Mouse (Mus musculus) forebrain, embryonic 12.5 days (tissue): ENCODE results near the gene Vps33a. TPM values are rescaled to one million over a fixed set of nuclear protein-coding genes. Genes with fewer than 3 reads are reported as not detected.
"Not testable (repeated sequence)": the region's sequence is repeated elsewhere in the genome, so short reads cannot be mapped to it uniquely, and the experiment has no call there.

Source experiments
- ATAC-seq: fragments of 200-750 bp; cut with Nextera tagmentation; 2 replicates; pipeline ENCODE4 v1.8.0; 2017; ENCODE audit warnings: moderate TSS enrichment; ENCODE audit not compliant: low FRiP score
- H3K27ac ChIP-seq: fragments of 300-500 bp; sonication (generic); 2 replicates; pipeline ENCODE4 v1.5.1; 2016; ENCODE audit warnings: mild to moderate bottlenecking
- H3K27me3 ChIP-seq: fragments of 300-500 bp; sonication (generic); 2 replicates; pipeline ENCODE4 v1.6.1; 2016; ENCODE audit warnings: mild to moderate bottlenecking
- H3K36me3 ChIP-seq: fragments of 300-500 bp; sonication (generic); replicated peaks from 2 replicates; pipeline ENCODE4 v1.6.1; 2016; ENCODE audit warnings: mild to moderate bottlenecking
- H3K4me1 ChIP-seq: fragments of 300-500 bp; sonication (generic); 2 replicates; pipeline ENCODE4 v1.6.1; 2016
- H3K4me2 ChIP-seq: fragments of 300-500 bp; sonication (generic); 2 replicates; pipeline ENCODE4 v1.6.1; 2016; ENCODE audit warnings: mild to moderate bottlenecking, moderate library complexity
- H3K4me3 ChIP-seq: fragments of 300-500 bp; sonication (generic); replicated peaks from 2 replicates; pipeline ENCODE4 v1.5.1; 2016; ENCODE audit warnings: mild to moderate bottlenecking
- H3K9ac ChIP-seq: fragments of 300-500 bp; sonication (generic); 2 replicates; pipeline ENCODE4 v1.6.1; 2016; ENCODE audit warnings: mild to moderate bottlenecking
- H3K9me3 ChIP-seq: fragments of 300-500 bp; sonication (generic); 2 replicates; pipeline ENCODE4 v1.6.1; 2016
- WGBS: fragments of 180-500 bp; shearing (Covaris S2); methylation state at CpG from one replicate; pipeline ENCODE4 v1.1.7; 2016; 5-methylcytosine and 5-hydroxymethylcytosine counted together
- polyA plus RNA-seq: library from polyadenylated mRNA; unstranded; fragments of >200 nt; fragmentation: Nextera tagmentation; extraction: Ambion mirVana; gene quantifications from 2 replicates; pipeline ENCODE4 v1.2.1, GENCODE M21; 2016

Vps33a gene
- polyA plus RNA-seq, 1 experiment from 2014 or later = 35.8 TPM

DNA sequence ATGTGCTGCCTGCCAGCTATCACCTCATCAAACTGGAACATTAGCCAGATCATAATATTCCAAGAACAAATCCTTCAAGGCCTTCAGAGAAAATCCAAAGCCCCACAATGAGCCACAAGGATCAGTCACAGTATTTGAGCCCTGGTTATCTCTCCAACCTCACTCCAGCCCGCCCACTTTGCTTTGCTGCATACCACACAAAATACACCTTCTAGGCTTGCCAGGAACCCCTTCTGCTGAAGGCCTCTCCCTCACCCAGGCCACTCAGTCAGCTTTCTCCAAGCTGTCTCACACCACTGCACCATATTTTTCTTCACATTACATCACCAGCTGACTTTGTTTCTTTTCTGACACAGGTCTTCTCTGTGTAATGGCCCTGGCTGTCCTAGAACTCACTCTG, 50.7 kb downstream of the Vps33a start:
- ATAC-seq = no peak
- Histone ChIP-seq H3K27ac (no peak overlapping the region), H3K4me3 (no peak overlapping the region), H3K4me2 (no peak overlapping the region), H3K9ac (no peak overlapping the region), H3K36me3 (peaks cover 29% of the 10 kb centered on the region), H3K4me1 (peaks cover 32% of the 10 kb centered on the region), H3K27me3 (no peaks in the 10 kb centered on the region), H3K9me3 (no peaks in the 10 kb centered on the region)
- WGBS = 74% methylated on average over 1 of the region's 1 CpGs

DNA sequence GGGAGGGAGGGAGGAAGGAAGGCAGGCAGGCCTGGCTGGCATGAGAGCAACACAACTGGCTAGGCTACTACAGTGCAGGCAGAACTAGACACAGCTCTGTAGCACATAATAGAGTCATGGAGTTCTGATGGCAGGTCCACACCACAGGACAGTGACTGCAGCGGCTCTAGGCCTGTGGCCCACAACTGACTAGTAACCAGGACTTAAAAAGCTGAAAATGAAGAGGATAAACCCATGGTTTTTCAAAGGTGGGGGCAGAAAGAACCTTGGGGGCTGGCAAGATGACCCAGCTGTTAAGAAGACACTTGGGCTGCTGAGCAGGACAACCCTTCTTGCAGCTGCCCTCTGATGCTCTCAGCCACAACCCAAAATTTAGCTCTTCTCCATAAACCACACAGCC, 51.2 kb downstream of the Vps33a start:
- Histone ChIP-seq H3K36me3 (peaks cover 34% of the 10 kb centered on the region), H3K4me1 (peaks cover 32% of the 10 kb centered on the region), H3K27ac (no peak overlapping the region), H3K4me3 (no peak overlapping the region), H3K9ac (no peak overlapping the region), H3K9me3 (no peaks in the 10 kb centered on the region), H3K4me2 (no peak overlapping the region), H3K27me3 (no peaks in the 10 kb centered on the region)
- WGBS = 96% methylated on average over 1 of the region's 1 CpGs
- no peak for ATAC-seq

DNA sequence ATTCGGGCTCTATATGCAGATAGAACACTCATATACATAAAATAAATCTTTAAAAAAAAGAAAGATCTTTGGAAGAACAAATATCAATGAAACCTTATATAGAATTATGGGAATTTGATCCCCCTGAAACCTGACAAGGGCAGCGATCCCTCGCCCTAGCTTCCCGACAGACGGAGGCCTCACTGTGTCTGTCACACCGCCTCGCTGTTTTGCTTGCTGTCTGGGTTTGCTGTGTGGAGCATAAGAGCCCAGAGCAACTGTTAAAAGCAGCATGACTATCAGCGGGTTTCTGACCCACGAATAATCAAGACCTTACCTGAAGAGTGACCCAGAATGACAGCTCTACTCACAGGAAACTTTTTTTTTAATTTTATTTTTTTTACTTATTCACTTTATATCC, 52.2 kb downstream of the Vps33a start:
- no peak for ATAC-seq
- Histone ChIP-seq H3K4me2 (no peak overlapping the region), H3K9ac (no peak overlapping the region), H3K4me1 (peaks cover 32% of the 10 kb centered on the region), H3K27me3 (no peaks in the 10 kb centered on the region), H3K4me3 (no peak overlapping the region), H3K36me3 (peaks cover 44% of the 10 kb centered on the region), H3K9me3 (no peaks in the 10 kb centered on the region), H3K27ac (no peak overlapping the region)
- WGBS = 87% methylated on average over 9 of the region's 9 CpGs

DNA sequence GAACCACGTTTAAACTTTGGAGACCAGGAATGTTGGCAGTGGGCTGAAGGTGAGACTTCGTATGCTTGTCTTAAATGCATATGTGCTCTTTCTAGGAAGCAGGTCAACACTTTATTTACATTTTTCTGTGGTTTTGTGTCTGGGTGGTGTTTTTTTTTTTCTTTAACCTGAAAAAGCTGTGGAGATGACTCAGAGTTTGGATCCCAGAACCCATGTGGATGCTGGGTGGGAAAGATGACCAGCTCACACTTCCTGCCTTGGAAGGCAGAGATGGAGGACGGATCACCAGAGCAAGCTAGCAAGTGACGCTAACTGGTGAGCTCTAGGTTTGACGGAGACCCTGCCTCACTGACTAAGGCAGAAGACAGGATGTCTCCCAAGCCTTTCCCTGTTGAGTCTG, 58.0 kb downstream of the Vps33a start:
- no peak for ATAC-seq

DNA sequence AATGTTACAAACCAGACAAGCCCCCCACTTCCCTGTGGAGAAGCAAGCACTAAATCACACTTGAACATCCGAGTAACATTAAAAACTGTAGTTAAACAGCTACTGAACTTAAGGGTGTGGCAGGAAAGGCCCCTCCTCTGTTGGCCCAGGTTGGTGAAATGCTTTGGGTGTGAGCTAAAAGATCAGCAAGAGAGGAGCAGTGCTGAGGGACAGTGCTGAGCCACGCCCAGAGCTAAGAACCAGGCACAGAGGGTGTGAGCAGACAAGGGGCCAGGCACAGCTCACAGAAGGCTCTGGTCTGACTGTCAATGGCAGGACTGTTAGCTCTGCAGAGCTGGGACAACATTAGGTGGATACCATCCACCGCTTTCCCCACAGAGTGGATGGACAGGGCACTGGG, 60.7 kb downstream of the Vps33a start:
- Histone ChIP-seq H3K4me3 (no peak overlapping the region), H3K27me3 (peaks cover 5% of the 10 kb centered on the region), H3K36me3 (peaks cover 52% of the 10 kb centered on the region), H3K4me2 (no peak overlapping the region), H3K9ac (no peak overlapping the region), H3K4me1 (peaks cover 15% of the 10 kb centered on the region), H3K27ac (no peak overlapping the region), H3K9me3 (no peaks in the 10 kb centered on the region)
- WGBS = 75% methylated on average over 3 of the region's 3 CpGs
- no peak for ATAC-seq

More for the DNA sequence above, 58.0 kb downstream of the Vps33a start:
- H3K4me1 ChIP-seq = no peaks in the 10 kb centered on the region
- peaks cover 80% of the 10 kb centered on the region for H3K36me3 ChIP-seq
- no peak overlapping the region for H3K4me2 ChIP-seq
- no peak overlapping the region for H3K27ac ChIP-seq
- no peak overlapping the region for H3K4me3 ChIP-seq
- 91% methylated on average over 5 of the region's 5 CpGs for WGBS
- H3K27me3 ChIP-seq = no peaks in the 10 kb centered on the region
- no peak overlapping the region for H3K9ac ChIP-seq
- no peaks in the 10 kb centered on the region for H3K9me3 ChIP-seq

DNA sequence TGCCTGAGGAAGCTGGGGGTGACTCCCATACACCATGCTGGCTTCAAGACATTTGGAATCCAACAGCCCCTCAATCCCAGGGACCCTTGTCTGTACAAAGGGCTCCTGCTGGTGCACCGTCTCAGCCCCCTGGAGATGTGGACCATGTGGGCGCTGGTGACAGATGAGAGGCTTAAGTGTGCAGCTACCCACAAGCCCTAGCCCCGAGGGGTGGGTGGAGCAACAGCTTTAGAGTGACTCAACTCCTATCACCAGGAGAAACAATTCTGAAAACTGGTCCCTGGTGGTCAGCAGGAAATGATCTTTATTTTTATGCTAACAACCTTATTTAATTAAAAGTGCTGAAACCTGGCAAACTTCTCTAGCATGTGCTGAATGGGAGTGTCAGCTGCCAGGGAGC, 61.4 kb downstream of the Vps33a start:
- H3K36me3 ChIP-seq = peaks cover 45% of the 10 kb centered on the region
- H3K4me1 ChIP-seq = peaks cover 15% of the 10 kb centered on the region

DNA sequence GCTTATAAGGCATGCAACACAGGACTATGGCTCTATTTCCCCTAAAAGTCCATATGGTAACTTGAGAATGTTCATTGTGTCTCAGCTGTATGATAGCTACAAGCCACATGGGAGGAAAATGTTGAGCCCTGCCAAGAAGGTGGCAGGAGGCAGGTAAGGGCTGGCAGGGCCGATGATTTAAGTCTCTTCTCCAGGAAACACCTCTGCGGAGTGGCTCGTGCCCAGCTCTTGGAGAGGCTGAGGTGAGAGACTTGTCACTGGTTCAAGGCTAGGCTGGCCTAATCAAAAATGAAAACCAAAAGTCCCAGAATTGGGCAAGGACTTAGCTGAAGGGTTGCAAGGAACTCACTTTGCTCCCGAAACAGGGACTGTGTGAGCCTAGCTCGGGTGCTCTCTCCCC, 62.7 kb downstream of the Vps33a start, which contains the start of gene B3gnt4:
B3gnt4 (plus strand) TSS at position 301 of the 400 bp plus-strand sequence.
- peaks cover 33% of the 10 kb centered on the region for H3K36me3 ChIP-seq
- H3K4me3 ChIP-seq = no peak within 1 kb of the TSS
- H3K4me1 ChIP-seq = peaks cover 15% of the 10 kb centered on the region
- ATAC-seq = no peak
- peak within 1 kb of the TSS; percentile 91 for H3K4me2 ChIP-seq
- no peak within 1 kb of the TSS for H3K9ac ChIP-seq
- peaks cover 9% of the 10 kb centered on the region for H3K27me3 ChIP-seq
- no peaks in the 10 kb centered on the region for H3K9me3 ChIP-seq
- WGBS = 95% methylated on average over 5 of the region's 5 CpGs
- no peak within 1 kb of the TSS for H3K27ac ChIP-seq

More for the DNA sequence above, 61.4 kb downstream of the Vps33a start:
- H3K9ac ChIP-seq, ATAC-seq, H3K4me2 ChIP-seq, H3K27me3 ChIP-seq, H3K9me3 ChIP-seq, H3K4me3 ChIP-seq, H3K27ac ChIP-seq: not testable (repeated sequence)
- WGBS = 80% methylated on average over 3 of the region's 3 CpGs

DNA sequence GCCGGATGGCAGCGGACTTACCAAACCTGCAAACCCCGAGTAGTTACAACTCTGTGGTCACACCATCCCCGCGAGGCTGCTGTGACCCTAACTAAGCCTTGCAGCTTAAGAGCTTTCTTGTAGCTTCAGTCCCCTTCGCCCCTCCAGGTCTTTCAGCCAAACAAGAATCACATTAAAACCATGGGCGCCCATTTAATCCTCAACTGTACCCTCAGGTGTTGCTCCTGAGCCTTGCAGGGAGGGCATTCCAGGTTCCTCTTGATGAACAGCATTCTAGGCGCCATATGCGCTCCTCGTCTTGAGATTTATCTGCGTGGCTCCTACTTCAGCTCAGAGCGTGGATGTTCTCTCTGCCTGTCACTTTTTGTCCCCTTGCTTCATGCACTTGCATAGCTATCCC, 63.9 kb downstream of the Vps33a start:
- H3K36me3 ChIP-seq = peaks cover 30% of the 10 kb centered on the region
- H3K27ac ChIP-seq = no peak overlapping the region
- WGBS = 7% methylated on average over 12 of the region's 12 CpGs
- peak overlapping the region; percentile 61 for H3K4me3 ChIP-seq
- no peaks in the 10 kb centered on the region for H3K9me3 ChIP-seq
- peak overlapping the region; percentile 70 for H3K9ac ChIP-seq
- no peak for ATAC-seq
- H3K27me3 ChIP-seq = peaks cover 9% of the 10 kb centered on the region
- H3K4me2 ChIP-seq = peak overlapping the region; percentile 91
- H3K4me1 ChIP-seq = peaks cover 15% of the 10 kb centered on the region

DNA sequence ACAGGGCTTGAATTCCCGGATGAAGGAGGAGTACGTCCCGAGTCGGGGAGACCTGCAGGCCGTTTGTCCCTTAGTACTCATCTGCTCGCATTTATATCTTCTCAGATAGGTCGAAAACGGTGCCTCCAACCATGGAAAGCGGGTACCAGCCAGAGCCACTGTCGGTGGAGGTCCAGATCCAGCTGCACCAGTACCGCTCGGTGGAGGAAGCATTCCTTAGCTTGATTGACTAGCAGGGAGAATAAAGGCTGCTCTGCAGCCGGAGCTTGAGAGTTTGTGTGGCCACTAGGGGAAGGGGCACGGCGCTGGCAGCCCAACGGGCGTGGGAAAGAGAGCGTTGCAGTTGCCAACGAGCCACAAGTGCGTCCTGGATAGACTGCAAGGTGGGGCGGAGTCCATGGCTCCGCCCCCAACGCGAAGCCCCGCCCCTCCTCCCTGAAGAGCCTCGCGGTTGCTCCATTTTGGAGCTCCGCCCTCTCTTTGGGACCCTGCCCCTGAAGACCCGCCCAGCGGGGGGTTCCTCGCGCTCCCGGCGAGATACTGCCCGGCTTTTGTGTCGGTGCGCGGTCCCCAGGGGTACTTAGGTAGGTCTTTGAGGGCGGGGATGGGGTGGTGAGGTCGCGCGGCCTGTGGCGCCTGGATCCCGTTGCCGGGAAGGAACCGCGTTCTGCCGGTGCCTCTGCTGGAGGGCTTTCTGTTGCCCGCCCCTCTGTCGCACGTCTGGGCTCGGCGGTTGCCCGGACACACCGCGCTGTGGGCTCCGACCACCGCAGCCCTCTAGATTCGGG, 64.7 kb downstream of the Vps33a start:
- ATAC-seq = peak; percentile 92
- Histone ChIP-seq H3K27ac (no peak overlapping the region), H3K4me1 (peaks cover 18% of the 10 kb centered on the region), H3K27me3 (peaks cover 9% of the 10 kb centered on the region), H3K4me3 (peak overlapping the region; percentile 61), H3K36me3 (peaks cover 26% of the 10 kb centered on the region), H3K4me2 (peak overlapping the region; percentile 91), H3K9me3 (no peaks in the 10 kb centered on the region), H3K9ac (peak overlapping the region; percentile 70)
- under 1% methylated on average over 56 of the region's 59 CpGs for WGBS

DNA sequence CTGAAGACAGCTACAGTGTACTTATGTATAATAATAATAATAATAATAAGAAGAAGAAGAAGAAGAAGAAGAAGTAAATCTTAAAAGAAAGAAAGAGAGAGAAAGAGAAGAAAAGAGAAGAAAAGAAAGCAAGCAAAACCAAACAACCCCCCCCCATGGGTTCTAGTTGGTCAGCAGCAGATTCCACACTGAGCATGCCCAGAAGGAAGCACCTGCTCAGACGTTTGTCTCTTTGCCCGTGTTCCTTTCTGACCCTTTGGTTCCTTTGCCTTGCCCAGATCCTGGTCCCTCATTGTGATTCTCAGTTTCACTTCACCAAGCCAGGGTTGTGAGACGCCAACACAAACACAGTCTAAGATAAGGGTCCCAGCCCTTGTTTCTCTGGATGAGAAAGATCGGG, 70.9 kb downstream of the Vps33a start:
- 83% methylated on average over 4 of the region's 4 CpGs for WGBS
- H3K9ac ChIP-seq = no peak overlapping the region
- no peak for ATAC-seq
- no peak overlapping the region for H3K27ac ChIP-seq
- no peaks in the 10 kb centered on the region for H3K36me3 ChIP-seq
- H3K9me3 ChIP-seq = no peaks in the 10 kb centered on the region
- H3K27me3 ChIP-seq = peaks cover 18% of the 10 kb centered on the region; the same call in 1 of the 2 replicates
- H3K4me3 ChIP-seq = no peak overlapping the region
- peaks cover 12% of the 10 kb centered on the region for H3K4me1 ChIP-seq
- no peak overlapping the region for H3K4me2 ChIP-seq

DNA sequence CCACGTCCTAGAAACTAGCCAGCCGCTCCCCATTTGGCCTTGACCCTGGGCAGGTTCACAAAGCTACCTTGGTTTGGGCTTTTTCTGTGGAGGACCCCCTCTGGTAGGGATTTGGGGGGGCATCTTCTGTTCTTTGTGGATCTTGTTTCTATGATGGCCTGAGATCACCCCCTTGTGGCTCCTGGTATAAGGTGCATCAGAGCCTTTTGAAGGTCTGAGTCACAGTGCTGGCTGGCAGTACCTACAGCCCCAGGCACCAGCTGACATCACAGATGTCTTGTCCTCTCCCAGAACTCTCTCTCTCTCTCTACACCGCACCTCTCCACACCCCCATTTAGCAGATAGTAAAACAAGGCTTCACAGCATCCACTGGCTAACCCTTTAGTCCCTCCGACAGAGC, 73.1 kb downstream of the Vps33a start:
- ATAC-seq = no peak
- Histone ChIP-seq H3K36me3 (no peaks in the 10 kb centered on the region), H3K4me1 (peaks cover 12% of the 10 kb centered on the region), H3K27ac (no peak overlapping the region), H3K4me3 (no peak overlapping the region), H3K4me2 (no peak overlapping the region), H3K9me3 (no peaks in the 10 kb centered on the region), H3K9ac (no peak overlapping the region), H3K27me3 (peaks cover 19% of the 10 kb centered on the region; the same call in 1 of the 2 replicates)
- WGBS = 45% methylated on average over 4 of the region's 4 CpGs

DNA sequence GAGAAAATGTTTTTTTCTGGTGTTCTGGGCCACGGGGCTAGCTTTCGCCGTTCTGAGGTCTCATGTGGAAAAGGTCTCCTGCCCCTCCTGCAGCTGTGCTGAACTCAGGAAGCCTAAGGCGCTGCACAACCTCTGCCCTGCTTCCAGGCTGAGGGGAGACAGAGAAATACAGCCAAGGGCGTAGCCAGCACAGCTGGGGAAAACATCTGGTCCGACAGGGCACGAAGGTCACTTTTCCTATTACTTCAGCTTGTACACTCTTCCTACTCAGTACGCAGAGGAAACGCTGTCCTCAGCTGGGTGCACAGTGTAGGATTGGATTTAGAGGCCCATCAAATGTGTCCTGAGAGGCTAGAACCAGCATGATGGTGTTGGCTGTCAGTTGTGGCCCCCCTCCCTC, 82.9 kb downstream of the Vps33a start:
- Histone ChIP-seq H3K9me3 (no peaks in the 10 kb centered on the region), H3K27me3 (peaks cover 7% of the 10 kb centered on the region; the same call in 1 of the 2 replicates), H3K36me3 (no peaks in the 10 kb centered on the region), H3K4me3 (no peak overlapping the region), H3K27ac (no peak overlapping the region), H3K9ac (no peak overlapping the region), H3K4me1 (peaks cover 8% of the 10 kb centered on the region), H3K4me2 (no peak overlapping the region)
- 70% methylated on average over 9 of the region's 9 CpGs for WGBS
- no peak for ATAC-seq
